Mouse (Mus musculus) liver, adult 2 months (tissue): ENCODE measurements at regions not wholly inside any gene's neighbourhood (a gene's known extent, or its start where the extent isn't known, plus 50 kb on each side); places are given as distances from the start of the nearest gene placed in this dataset.

ENCODE experiments used
- DNase-seq: peaks from one replicate; pipeline ENCODE4 v3.0.0-alpha.2; 2011; ENCODE audit warnings: low read depth, low spot score; ENCODE audit errors: extremely low read depth
- H3K27ac ChIP-seq: fragments of 200-500 bp; replicated peaks from 2 replicates; pipeline ENCODE4 v1.5.1; 2012; ENCODE audit warnings: low read depth, mild to moderate bottlenecking, control low read depth, inconsistent platforms, low read length; ENCODE audit not compliant: insufficient read depth
- H3K27me3 ChIP-seq: fragments of 200-500 bp; 2 replicates; pipeline ENCODE4 v1.6.1; 2012; ENCODE audit warnings: mild to moderate bottlenecking, moderate library complexity, low read length, inconsistent platforms; ENCODE audit not compliant: control insufficient read depth, insufficient read depth
- H3K36me3 ChIP-seq: fragments of 200-500 bp; 2 replicates; pipeline ENCODE4 v1.6.1; 2012; ENCODE audit warnings: low read length, inconsistent platforms; ENCODE audit not compliant: control insufficient read depth, insufficient read depth
- H3K4me1 ChIP-seq: fragments of 200-500 bp; 2 replicates; pipeline ENCODE4 v1.6.1; 2011; ENCODE audit warnings: low read length; ENCODE audit not compliant: control insufficient read depth, insufficient read depth
- H3K4me3 ChIP-seq: fragments of 200-500 bp; 2 replicates; pipeline ENCODE4 v1.5.1; 2011; ENCODE audit warnings: low read depth, mild to moderate bottlenecking, control low read depth, low read length, moderate library complexity; ENCODE audit not compliant: insufficient read depth
- H3K79me2 ChIP-seq: fragments of 200-500 bp; 2 replicates; pipeline ENCODE4 v1.6.1; 2012; ENCODE audit warnings: inconsistent platforms, mild to moderate bottlenecking, low read length, moderate library complexity; ENCODE audit not compliant: control insufficient read depth, insufficient read depth
- H3K9ac ChIP-seq: fragments of 200-500 bp; 2 replicates; pipeline ENCODE4 v1.6.1; 2012; ENCODE audit warnings: low read depth, mild to moderate bottlenecking, control low read depth, inconsistent platforms, low read length
- CTCF ChIP-seq: fragments of 200-500 bp; IDR thresholded peaks from 2 replicates; pipeline ENCODE4 v1.5.1; 2011; ENCODE audit warnings: low read depth, low read length, control low read depth
- POLR2A ChIP-seq: fragments of 200-500 bp; IDR thresholded peaks from 2 replicates; pipeline ENCODE4 v1.6.1; 2011; ENCODE audit warnings: low read length, control low read depth; ENCODE audit not compliant: insufficient read depth; ENCODE audit errors: extremely low read depth
- WGBS: fragments of 180-500 bp; shearing (Covaris S2); methylation state at CpG from one replicate; pipeline ENCODE4 v1.1.7; 2018; 5-methylcytosine and 5-hydroxymethylcytosine counted together

- WGBS, result 48% methylated on average over 2 of the region's 2 CpGs
- Histone ChIP-seq H3K4me3 (no peak overlapping the region), H3K36me3 (no peaks in the 10 kb centered on the region), H3K4me1 (no peaks in the 10 kb centered on the region), H3K27ac (no peak overlapping the region), H3K27me3 (no peaks in the 10 kb centered on the region), H3K79me2 (no peaks in the 10 kb centered on the region), H3K9ac (no peak overlapping the region)
- TF ChIP-seq CTCF (no peak), POLR2A (no peak)
- peak; percentile 14 for DNase-seq
Observed at GRCm38 (mm10) chr3:48080616-48081015, 1632.6 kb upstream of the Pabpc4l start.

DNA sequence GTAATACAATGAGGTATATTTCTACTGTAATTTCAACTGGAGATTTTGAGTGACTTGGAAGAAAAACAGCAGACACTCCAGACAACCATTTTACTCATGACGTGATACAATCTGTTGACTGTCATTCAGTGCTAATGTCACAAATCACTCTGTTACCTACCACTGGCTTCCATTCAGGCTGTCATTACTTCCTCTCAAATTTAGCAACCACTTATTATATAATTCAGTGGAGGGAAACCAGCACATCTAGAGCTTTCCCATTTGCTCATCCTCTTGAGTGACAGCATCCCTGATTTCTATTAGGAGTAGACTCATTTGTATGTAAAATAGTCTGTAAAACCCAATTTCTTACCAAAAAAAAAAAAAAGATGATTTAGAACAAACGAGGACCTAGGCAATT lies 1627.3 kb upstream of the Pabpc4l start:
- Histone ChIP-seq H3K4me1 (no peaks in the 10 kb centered on the region), H3K27me3 (no peaks in the 10 kb centered on the region), H3K27ac (no peak overlapping the region), H3K36me3 (no peaks in the 10 kb centered on the region), H3K9ac (no peak overlapping the region), H3K4me3 (no peak overlapping the region), H3K79me2 (no peaks in the 10 kb centered on the region)
- 54% methylated on average over 2 of the region's 2 CpGs for WGBS
- no peak for TF ChIP-seq POLR2A
- no peak for TF ChIP-seq CTCF
- DNase-seq, result no peak

DNA sequence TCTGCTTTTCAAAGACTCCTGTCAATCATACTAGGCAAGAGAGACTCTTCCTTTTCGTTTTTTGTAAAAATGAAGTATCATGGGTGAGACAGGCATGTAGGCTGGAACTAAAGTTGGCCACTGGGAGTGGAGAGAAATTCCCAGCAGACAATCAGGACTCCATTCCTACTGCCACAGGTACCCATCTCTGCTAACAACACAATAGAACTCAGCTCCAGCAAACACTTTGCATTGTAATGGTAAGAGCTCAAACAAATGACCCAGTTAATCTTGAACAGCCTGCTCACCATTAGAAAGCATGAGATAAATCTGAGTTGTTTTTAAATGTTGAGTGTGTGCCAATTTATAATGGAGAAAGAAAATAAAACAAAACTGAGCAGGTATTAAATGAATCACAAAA lies 1620.6 kb upstream of the Pabpc4l start:
- no peak overlapping the region for H3K4me3 ChIP-seq
- no peaks in the 10 kb centered on the region for H3K4me1 ChIP-seq
- WGBS, result 54% methylated on average over 1 of the region's 1 CpGs
- no peaks in the 10 kb centered on the region for H3K79me2 ChIP-seq
- no peaks in the 10 kb centered on the region for H3K36me3 ChIP-seq
- DNase-seq, result no peak
- no peak overlapping the region for H3K27ac ChIP-seq
- H3K9ac ChIP-seq, result no peak overlapping the region
- H3K27me3 ChIP-seq, result no peaks in the 10 kb centered on the region
- no peak for TF ChIP-seq CTCF
- no peak for TF ChIP-seq POLR2A
